Mouse (Mus musculus): ENCODE data around the gene Sec16b.

- no peak for TF ChIP-seq POLR2A (IDR thresholded peaks at IDR 0.05; ENCODE audit: borderline replicate concordance, control insufficient read depth, low read depth, low read length)
- TF ChIP-seq CTCF (IDR thresholded peaks at IDR 0.05; ENCODE audit: control insufficient read depth, insufficient read depth, low read length): no peak
These were observed 19.3 kb downstream of the Sec16b start for GRCm38 (mm10) chr1:157525692-157526354.
